Mouse (Mus musculus) right cerebral cortex, postnatal 36 days (tissue): Measurements from ENCODE around the gene Fsip1.
"Not testable (repeated sequence)": the region's sequence is repeated elsewhere in the genome, so short reads cannot be mapped to it uniquely, and the experiment has no call there.

ENCODE experiments used
- DNase-seq, 2 experiments: peaks; one replicate each; pipeline ENCODE4 v3.0.0; 2022; ENCODE audit warnings: low spot score in 2 of 2, mixed read lengths in 1 of 2

Gene Fsip1

DNA sequence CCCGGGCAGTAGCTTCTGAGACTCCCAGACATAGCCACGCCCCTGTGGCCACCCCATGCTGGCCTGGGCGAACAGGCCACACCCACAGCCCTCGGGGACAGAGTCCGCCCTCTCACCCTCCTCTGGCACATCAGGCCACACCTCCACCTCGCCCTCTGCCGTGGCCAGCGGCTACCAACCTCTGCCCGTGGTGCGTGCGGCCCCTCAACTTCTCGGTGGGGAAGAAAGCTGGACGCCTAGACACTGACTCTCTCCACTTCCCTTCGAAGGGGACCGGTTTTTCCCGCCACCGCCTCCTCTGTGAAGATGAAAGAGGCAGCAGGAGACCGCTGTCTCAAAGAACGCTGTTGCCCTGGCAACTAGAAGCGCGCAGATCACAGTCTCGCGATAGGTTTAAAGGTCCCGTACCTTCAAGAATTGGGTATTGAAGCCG is at the start of gene Fsip1:
Fsip1 (minus strand) TSS at position 346 of the 433 bp plus-strand sequence.
- DNase-seq, result peak; percentile 41 to 45

DNA sequence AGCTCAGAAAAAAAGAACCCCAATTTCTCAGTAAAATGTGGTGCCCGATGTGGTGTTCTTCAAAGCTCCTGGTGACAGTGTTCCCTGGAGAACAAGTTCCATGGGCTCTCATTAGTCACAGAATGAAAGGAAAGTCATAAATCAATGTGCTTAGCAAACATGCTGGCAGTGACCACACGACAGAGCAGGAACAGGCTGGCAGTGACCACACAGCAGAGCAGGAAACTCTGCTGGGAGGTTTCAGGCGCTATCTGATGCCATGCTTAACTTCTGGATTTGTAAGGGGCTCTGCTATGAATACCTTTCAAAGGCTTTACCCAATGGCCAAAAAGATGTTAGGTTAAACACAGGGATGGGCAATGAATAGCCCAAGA is 49.7 kb upstream of the Fsip1 start:
- no peak for DNase-seq

DNA sequence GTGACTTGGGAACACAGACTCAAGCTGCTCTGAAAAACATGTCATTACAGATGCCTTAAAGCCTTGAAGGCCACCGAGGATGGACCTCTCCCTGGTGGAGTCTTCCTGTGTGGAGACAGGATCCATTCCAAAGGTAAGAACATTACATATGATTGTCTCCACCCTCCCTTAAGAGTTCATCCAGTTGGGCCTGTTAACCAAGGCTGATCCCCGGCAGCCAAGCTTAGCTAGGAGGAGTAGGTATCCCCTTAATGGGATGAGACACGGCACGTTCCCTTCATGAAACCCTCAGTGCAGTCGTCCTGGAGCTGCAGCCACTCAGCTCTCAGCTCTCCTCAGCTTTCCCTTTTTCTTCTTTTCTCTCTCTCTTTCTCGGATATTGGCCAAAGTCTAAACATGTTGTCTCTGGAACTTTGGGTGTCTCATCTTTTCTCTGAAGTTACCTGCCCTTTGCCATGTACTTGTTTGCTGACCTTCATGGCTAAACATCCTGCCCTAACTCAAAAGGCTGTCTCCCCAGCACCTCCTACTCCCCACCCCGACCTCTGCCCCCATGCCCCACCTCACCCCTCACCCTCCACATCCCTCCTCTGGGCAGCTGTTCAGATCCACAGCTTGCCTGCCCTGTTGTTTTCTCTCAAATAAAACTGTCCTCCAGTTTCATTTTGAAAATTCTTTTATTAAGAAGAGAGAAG is 49.2 kb upstream of the Fsip1 start:
- no peak for DNase-seq

DNA sequence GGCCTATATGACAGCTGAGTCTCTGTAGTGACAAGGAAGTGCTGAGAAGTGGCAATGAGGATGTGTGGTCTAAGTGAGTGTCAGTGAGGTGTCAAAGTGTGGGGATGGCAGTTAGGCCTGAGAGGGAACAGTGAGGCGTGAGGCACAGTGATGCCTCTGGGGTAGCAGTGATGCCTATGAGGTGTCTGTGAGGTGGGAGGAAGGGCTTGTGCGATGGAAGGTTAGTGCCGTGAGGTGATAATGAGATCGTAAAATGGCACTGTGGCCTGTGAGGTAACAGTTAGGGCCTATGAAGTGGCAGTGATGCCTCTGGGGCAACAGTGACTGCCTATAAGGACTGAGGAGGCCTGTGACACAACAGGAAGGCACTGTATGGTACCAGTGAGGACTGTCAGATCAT is 46.7 kb upstream of the Fsip1 start:
- DNase-seq, result no peak

DNA sequence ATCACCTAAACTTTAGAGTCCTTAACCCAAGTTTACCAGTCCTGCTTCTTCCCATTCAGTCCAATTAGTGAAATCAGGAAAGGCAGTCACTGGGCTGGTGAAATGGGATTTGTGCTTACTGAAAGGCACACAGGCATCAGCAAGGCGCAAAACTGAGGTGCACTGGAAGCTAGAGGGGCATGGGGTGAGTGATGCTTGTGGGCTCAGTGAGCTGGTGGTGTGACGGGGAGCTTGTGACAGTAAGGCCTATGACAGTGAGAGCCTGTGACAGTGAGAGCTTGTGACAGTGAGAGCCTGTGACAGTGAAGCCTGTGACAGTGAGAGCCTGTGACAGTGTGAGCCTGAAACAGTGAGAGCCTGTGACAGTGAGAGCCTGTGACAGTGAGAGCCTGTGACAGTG is 44.9 kb upstream of the Fsip1 start:
- no peak for DNase-seq

DNA sequence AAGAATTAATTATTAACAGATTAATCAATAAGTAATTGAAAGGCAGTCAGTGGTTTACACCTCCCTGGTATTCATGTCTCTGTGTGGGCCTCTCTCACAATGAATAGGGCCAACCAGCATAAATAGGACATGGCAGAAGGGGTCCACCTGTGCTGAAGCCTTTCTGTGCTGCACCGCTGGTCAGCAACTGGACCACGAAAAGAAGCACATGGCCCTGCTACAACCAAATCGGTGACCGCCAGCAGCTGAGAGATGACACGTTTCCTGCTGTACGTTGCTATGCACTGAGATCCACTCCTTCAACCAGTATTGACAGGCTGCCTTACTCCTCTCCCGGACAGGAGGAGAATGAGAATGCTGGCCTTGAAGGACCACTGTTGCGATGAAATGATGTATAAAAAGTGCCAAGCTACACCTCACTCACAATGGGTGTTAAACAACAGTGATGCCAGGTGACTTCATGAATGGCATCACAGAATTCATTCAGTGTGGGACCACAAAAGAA is 44.3 kb upstream of the Fsip1 start:
- no peak for DNase-seq

DNA sequence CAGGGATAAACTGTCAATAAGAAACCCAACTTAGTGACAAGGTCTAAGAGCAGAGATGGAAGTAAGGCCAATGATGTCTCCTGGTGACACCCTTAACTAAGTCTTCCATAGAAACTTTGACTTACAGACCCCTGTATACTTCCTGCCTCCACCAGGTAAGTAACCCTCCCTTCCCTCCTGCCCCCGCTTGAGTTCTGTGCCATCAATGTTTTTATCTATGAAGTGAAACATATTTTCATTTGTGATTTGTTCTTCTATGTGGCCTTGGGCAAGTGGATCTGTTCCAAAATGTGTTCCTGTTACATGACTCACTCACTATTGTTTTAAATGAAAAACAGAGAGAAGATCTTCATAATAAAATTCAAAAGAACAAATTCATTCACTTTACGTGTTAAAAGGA is 43.2 kb upstream of the Fsip1 start:
- no peak for DNase-seq

DNA sequence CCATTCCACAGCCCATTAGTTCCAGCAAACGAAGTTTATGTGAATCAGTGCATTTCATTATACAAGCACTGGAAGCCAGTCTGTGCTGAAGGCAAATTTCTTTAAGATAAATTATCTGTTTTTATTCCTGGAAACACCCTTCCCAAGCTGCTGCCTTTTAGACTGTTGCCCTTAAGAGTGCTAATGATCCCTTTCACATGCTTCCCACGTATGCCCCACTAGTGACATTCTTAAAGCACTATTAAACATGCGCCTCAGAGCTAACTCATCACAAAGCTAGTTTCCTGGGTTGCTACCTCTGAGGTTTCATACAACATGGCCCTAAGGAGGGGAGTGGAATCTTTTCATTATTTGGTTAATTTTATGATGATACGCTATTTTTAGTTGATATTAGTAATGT is 41.8 kb upstream of the Fsip1 start:
- no peak for DNase-seq

DNA sequence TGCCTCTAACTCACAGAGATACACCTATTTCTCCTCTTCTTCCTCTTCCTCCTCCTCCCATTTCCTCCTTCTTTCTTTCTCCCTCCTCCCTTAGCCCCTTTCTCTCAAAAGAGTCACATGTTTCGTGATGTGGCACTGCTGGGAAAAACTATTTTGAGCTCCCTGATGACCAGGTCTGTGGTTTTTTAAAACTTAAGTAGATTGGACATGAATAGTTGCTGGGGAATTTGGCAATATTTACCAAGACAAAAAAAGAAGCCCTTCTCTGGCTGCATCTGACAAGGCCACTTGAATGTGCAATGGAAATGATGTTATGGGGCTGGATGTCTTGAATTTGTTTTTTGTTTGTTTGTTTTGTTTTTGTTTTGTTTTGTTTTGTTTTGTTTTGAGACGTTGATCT is 41.2 kb upstream of the Fsip1 start:
- no peak for DNase-seq

DNA sequence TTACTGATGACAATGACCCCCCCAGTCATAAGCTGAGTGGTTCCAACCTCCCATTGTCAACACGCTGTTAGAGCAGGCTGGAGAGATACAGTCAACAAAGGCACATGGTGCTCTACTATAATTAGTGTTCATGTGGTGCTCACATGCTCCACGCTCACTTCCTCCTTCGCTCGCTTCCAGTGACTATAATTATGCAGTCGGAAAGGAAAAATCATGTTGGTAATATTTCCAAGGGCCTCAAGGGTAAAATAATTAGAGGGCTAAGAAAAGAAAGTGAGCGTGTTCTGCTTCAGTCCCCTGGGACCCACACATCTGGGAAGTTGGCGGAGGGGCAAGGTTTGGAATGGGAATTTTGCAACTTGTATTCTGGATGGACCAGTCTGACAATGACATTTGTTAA is 38.7 kb upstream of the Fsip1 start:
- no peak for DNase-seq

DNA sequence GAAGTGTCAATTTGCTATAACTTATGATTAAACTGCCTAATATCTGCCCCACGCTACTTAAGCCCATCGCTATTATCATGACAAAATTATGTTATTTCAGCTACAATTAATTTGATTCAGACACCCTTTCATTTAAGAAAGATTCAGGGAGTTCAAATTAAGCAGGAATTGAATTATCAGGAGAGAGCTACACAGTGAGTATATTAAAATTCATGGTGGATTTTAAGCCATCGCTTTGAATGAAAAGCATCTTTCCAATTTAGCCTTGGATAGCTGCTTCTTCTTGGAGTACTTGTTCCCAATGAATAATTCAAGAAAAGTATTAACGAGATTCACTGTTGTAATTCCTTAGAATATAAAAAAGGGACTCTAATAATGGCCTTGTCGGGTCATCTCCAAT is 36.8 kb upstream of the Fsip1 start:
- no peak for DNase-seq

DNA sequence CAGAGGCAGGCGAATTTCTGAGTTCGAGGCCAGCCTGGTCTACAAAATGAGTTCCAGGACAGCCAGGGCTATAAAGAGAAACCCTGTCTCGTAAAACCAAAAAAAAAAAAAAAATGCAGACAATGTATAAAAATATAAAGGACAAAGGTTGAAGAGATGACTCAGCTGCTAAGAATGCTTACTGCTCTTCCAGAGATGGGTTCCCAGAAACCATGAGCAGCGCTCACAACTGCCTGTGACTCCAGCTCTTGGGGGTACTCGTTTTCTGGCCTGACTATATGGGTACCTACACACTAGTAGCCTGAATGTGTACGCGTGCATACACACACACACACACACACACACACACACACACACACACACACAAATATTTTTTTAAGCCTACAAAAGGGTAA is 32.3 kb upstream of the Fsip1 start:
- not testable (repeated sequence) for DNase-seq

DNA sequence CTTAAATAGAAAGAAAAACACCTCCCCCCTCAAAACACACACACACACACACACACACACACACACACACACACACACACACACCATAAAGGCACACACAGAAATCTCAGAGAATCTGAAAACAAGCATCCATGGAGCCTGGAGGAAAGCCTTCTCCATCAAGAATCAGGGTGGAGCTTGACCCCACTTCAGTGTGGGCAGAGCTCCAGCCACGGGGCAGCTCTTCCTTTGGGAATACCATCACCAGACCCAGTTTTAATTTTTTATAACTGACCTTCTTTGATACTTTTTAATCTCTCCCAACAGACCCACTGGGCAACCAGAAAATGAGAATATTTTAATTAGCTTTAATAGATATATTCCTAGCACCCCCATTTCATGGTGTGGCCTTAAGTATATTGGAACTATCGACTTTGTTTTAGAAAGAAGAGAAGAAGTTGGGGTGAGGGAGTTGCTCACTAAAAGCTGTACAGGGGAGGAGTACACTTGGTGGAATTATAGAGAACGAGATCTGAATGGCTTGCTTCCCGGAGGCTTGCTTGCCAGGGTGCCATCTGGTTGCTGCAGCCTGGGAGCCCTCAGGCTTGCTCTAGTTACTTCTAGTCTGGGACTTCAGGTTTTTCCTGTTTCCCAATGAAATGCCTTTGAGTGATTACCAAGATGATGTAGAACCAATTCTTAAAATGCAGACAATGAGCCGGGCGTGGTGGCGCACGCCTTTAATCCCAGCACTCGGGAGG is 31.7 kb upstream of the Fsip1 start:
- DNase-seq, result no peak

DNA sequence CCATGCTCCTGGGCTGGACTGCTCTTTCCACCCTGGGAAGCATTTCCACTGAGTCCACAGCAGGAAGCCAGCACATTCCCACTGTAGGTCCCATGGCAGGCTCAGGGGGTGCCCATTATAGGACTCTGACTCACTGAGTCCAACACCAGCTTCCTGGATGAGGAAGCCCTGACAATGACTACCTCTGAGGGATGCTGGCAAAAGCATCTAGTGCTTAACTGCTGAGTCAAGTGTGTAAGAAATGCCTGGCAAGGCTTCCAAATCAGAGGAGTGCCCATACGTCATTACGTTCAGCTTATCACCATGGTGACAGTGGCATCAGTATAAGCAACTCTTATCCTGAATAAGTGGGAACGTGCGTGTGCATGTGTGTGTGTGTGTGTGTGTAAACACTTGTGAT is 30.9 kb upstream of the Fsip1 start:
- DNase-seq, result no peak

DNA sequence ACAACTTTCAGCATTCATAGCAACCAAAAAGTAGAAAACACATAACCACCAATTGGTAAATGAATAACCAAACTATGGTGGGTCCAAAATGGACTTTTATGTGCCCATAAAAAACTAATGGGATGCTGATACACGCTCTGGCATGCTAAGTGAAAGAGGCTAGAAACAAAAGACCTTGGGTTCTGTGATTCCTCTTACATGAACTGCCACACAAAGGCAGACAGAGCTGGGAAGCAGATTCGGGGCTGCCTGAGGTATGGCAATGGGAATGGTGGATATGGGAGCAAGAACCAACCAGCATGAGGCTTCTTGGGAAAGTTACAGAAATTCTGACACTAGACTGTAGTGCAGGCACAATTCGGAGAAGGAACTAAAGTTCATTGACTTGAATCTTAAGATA is 25.7 kb upstream of the Fsip1 start:
- DNase-seq, result no peak

DNA sequence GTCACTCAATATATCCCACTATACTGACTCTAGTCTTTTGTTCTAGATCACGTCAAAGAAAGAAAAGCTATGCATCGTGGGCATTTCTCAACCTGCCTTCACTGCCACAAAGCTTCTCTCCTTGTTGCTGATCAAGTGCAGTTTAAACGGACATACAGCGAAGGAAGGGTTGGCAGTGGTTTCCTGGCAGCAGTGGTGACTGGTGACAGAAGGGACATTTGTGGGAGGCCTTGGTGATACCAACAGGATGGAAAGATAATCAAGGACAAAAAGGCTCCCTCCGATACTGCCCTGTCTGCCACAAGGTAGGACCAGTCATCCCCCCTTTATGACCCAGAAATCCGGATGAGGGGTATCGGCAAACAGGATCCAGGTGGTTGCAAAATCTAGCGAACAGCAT is 21.5 kb upstream of the Fsip1 start:
- no peak for DNase-seq

DNA sequence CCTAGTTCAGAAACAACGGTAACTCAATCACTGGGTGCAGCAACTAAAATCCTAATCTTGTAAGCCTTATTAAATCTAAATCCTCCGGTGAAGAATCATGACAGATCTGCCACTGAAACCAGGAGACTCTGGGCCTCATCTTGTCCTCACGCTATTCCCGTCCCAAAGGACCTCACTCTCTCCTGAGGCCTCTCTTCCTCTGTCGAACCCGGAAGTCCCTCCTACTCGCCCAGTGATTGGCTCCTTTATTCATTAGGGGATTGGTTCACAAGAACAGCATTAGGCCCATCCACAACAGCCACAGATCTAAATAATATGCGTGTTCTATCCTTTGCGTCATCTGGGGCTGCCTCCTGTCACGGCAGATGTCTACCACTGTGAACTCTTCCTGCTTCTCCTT is 14.8 kb upstream of the Fsip1 start:
- DNase-seq, result no peak

DNA sequence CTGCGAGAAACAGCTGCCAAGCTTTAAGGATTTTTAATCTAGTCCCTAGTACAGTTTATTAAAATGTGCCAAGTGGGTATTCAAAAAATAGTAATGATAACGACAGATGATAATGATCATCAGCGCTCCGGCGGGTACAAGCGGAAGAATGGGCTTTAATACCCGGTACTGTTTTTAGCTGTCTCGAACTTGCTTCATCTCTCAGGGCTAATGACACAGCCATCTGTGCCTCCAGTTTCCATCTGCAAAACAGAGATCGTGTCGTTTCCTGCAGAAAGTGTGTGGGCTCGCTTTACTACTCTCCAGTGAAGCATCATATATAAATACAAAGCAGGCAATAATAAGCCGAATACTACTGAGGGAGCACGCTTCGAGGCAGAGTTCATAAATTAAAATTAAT is 13.4 kb upstream of the Fsip1 start:
- DNase-seq, result peak; percentile 5 to 34

DNA sequence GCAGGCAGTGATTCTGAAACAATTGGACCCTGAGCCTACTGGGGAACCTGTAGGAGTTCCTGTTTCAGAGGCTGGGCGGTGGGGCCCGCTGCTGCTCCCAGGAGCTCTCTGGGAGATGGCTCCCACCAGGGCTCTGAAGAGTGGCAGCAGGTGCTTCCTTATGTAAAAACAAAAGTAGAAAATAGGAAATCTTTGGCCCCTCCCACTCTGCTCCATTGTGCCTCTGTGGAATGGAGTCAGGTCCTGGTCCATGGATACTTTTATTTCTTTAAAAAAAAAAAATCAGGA is 7.1 kb upstream of the Fsip1 start:
- DNase-seq, result no peak

DNA sequence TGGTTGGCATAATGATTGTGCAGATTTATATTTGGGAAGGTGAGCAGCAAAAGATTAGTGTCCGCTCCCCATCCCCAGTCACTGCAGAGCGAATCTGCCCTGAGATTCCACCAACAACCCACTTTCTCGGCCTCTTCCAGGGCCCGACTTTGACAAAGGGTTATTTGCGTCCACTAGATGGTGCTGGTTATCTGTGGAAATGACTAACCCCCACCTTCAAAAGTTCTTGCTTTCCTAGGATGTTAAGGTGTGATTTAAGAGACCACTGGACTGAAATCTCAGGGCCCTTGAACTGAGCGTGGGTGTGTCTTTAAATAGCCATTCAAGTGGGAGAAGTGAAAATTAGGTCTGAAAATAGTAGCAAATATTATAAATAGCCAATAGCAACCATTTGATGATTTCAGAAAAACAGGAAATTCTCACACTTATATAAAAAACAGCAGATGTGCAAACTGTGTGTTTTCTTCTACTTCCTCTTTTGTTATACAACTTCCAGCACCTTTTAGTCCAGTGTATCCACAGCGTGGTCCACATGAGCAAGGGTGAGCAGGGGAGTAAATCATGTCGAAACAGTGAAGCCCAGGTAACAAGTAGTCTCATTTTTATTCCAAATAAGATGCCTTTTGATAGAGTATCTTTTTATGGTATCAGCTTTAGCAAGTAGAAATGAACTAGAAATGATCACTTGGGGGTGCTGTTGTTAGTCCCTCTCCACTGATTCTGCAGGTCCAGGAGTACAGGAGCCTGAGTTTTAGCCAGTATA is 6.6 kb upstream of the Fsip1 start:
- peak in 1 of 2 experiments; percentile 17 for DNase-seq

DNA sequence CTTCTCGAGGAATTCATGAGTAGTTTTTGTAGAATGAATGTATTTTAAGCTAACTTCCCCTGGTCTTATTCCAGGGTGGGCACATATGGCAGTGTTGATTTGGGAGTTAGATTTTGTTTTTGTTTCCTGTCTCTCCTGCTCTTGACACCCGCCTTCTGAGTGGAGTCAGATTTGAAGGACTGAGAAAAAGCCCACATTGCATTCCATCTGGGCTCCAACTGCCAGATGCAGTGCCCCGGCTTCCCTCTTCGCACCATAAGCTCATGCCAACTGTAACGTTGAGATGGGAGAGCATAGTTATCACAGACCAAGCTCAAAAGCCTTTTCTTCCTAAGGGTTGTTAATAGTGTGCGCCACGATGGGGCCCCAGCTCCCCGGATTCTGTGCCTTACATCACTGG is 5.9 kb upstream of the Fsip1 start:
- peak; percentile 53 to 67 for DNase-seq

DNA sequence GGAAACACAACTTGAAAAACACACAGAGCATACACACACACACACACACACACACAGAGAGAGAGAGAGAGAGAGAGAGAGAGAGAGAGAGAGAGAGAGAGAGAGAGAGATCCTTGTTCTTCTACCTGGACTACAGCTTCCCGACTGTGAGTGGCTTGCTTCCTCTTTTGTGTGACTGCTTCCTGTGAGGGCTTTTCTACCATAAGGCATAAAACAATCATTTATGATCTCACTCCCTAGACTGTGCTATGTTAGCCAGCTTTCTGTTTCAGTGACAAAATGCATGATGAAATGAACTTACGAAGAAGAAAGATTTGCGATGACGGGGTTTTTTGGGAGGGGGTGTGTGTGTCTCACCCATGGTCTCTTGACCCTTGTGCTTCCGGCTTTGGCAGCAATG is 3.0 kb upstream of the Fsip1 start:
- no peak for DNase-seq

DNA sequence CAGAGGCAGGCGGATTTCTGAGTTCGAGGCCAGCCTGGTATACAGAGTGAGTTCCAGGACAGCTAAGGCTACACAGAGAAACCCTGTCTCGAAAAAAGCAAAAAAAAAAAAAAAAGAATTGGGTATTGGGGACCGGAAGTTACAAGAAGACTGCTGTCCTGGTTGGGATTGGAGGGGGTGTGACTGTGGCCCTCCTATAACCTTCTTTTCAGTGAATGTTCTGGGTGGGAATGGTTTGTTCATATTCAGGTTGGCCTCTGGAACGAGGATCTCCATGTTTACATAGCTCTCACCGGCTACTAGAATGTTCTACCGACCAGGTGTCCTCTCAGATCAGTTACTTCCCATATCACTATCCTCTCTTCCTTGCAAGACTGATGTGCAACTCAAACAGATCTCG is 328 bp upstream of the Fsip1 start:
- no peak for DNase-seq
